8 mouse cellular contexts compared by ENCODE assay signal in the genomic region with DNA sequence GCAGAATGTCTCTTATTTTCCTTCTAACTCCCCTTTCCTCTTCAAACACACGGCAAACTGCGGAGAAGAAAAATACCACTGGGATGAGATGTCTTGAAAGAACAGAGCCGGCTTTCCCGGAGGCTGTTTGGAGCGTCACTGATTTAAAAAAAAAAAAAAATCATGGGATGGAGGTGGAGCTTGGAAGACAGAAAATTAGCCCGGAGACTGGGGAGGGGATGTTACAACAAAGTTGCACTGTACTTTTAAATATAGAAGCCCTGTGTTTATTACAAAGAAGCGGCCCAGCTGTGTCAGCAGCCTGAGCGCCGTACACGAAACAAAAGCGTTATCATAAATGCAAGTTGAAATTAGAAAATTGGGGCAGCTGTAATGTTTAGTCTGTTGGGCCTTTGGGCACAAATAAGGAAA. TPM values are rescaled to one million over a fixed set of nuclear protein-coding genes. Genes with fewer than 3 reads are reported as not detected.
DNase-seq lines count a peak whose midpoint lies in the region.

No protein-coding gene starts in this region.

- H3K79me2 ChIP-seq in macrophage (ENCODE audit: inconsistent target) = peaks cover 84% of the 10 kb centered on the region

- H3K36me3 ChIP-seq in embryonic facial prominence, embryonic 10.5 days (replicated peaks) = peaks cover 23% of the 10 kb centered on the region
- no peaks in the 10 kb centered on the region for H3K36me3 ChIP-seq in macrophage (ENCODE audit: inconsistent target)

- DNase-seq in cerebellum, adult 11-12 months = peak; percentile 56
- DNase-seq in cerebellum, postnatal 4 days (ENCODE audit: low spot score in 2 of 2) = no peak
- peak; percentile 31 for DNase-seq in CD4-positive helper T cell, adult 2 months (ENCODE audit: low read depth, low spot score)
- DNase-seq in embryonic facial prominence, embryonic 10.5 days (ENCODE audit: low spot score) = no peak
- peak; percentile 60 to 63 for DNase-seq in heart, postnatal 10 days
- DNase-seq in layer of hippocampus, adult 9-11 months = peak; percentile 43
- peak; percentile 35 for DNase-seq in thymus, postnatal 25 days

- H3K27me3 ChIP-seq in embryonic facial prominence, embryonic 10.5 days (replicated peaks; ENCODE audit: low read depth, poor library complexity, severe bottlenecking) = no peaks in the 10 kb centered on the region; the same call in 1 of the 2 replicates

- intact Hi-C loops in heart, postnatal 10 days (cut with DNase I) = loop anchor here (10.0 kb wide), 1 partner anchor 53 kb away; no protein-coding TSS in a partner anchor

- H3K9me3 ChIP-seq in embryonic facial prominence, embryonic 10.5 days = no peaks in the 10 kb centered on the region

- under 1% methylated on average over 11 of the region's 11 CpGs for WGBS in embryonic facial prominence, embryonic 10.5 days
- WGBS in macrophage (ENCODE audit: missing documents) = 0% methylated on average over 11 of the region's 11 CpGs

- peaks cover 48% of the 10 kb centered on the region for H3K4me1 ChIP-seq in embryonic facial prominence, embryonic 10.5 days

- H3K27ac ChIP-seq in embryonic facial prominence, embryonic 10.5 days (replicated peaks) = peak overlapping the region; percentile 100
- H3K27ac ChIP-seq in macrophage = peak overlapping the region; percentile 79

- H3K4me3 ChIP-seq in embryonic facial prominence, embryonic 10.5 days = peak overlapping the region; percentile 93
- H3K4me3 ChIP-seq in macrophage (ENCODE audit: inconsistent target) = peak overlapping the region; percentile 55

RNA-seq across cellular contexts. Expression of gene Wbp4, which starts 0.9 kb away (rescaled TPM):
- 48.1 and 54.8 TPM in 2 replicates for polyA plus RNA-seq in embryonic facial prominence, embryonic 10.5 days (2016; fragmentation: Nextera tagmentation; extraction: Ambion mirVana)
- total RNA-seq in heart, postnatal 10 days (2021) = 10 to 100 TPM; 22.8 to 24.8 TPM
- total RNA-seq in macrophage (2018; cell fraction: chromatin; rRNA removed) = 100 to 1,000 TPM in 2 of 26 experiments, 10 to 100 TPM in 24; 40.8 to 103 (median 73.2) TPM
- 10 to 100 TPM; 32.3 to 55.0 (median 37.6) TPM for total RNA-seq in macrophage (2018; cell fraction: cytosol; rRNA removed)
- total RNA-seq in macrophage (2018; cell fraction: nucleus; rRNA removed) = 10 to 100 TPM; 29.9 to 80.7 (median 44.3) TPM
- 29.1 to 84.4 TPM (median 35.1 TPM) in 3 replicates for polyA plus RNA-seq in macrophage (2018)

RNA-seq across cellular contexts. Expression of gene Elf1, which starts 1.3 kb away (rescaled TPM):
- 5.4 and 5.9 TPM in 2 replicates for polyA plus RNA-seq in embryonic facial prominence, embryonic 10.5 days (2016; fragmentation: Nextera tagmentation; extraction: Ambion mirVana)
- 10 to 100 TPM; 21.3 to 23.3 TPM for total RNA-seq in heart, postnatal 10 days (2021)
- 100 to 1,000 TPM in 10 of 26 experiments, 10 to 100 TPM in 16; 47.7 to 153 (median 95.3) TPM for total RNA-seq in macrophage (2018; cell fraction: chromatin; rRNA removed)
- 10 to 100 TPM; 48.3 to 92.7 (median 80.1) TPM for total RNA-seq in macrophage (2018; cell fraction: cytosol; rRNA removed)
- total RNA-seq in macrophage (2018; cell fraction: nucleus; rRNA removed) = 100 to 1,000 TPM in 8 of 26 experiments, 10 to 100 TPM in 18; 57.1 to 163 (median 87.9) TPM
- 52.2 to 64.9 TPM (median 62.1 TPM) in 3 replicates for polyA plus RNA-seq in macrophage (2018)

RNA-seq across cellular contexts. Expression of gene Kbtbd6, which starts 30.6 kb away (rescaled TPM):
- polyA plus RNA-seq in embryonic facial prominence, embryonic 10.5 days (2016; fragmentation: Nextera tagmentation; extraction: Ambion mirVana) = 5.1 and 6.1 TPM in 2 replicates
- under 1 TPM; 0.37 to 0.62 TPM for total RNA-seq in heart, postnatal 10 days (2021)
- under 1 TPM in 11 of 26 experiments, not detected in 15; 0.26 to 0.86 (median 0.37) TPM for total RNA-seq in macrophage (2018; cell fraction: chromatin; rRNA removed)
- total RNA-seq in macrophage (2018; cell fraction: cytosol; rRNA removed) = under 1 TPM; 0.05 to 0.39 (median 0.17) TPM
- 1 to 10 TPM in 3 of 26 experiments, under 1 TPM in 12, not detected in 11; 0.17 to 1.6 (median 0.36) TPM for total RNA-seq in macrophage (2018; cell fraction: nucleus; rRNA removed)
- 0.12 to 1.3 TPM (median 0.19 TPM) in 3 replicates for polyA plus RNA-seq in macrophage (2018)

RNA-seq across cellular contexts. Expression of gene Kbtbd7, which starts 55.9 kb away (rescaled TPM):
- polyA plus RNA-seq in embryonic facial prominence, embryonic 10.5 days (2016; fragmentation: Nextera tagmentation; extraction: Ambion mirVana) = 12.1 and 13.3 TPM in 2 replicates
- 10 to 100 TPM; 12.4 to 13.1 TPM for total RNA-seq in heart, postnatal 10 days (2021)
- total RNA-seq in macrophage (2018; cell fraction: chromatin; rRNA removed) = 1 to 10 TPM in 25 of 26 experiments, under 1 TPM in 1; 0.94 to 9.8 (median 3.1) TPM
- total RNA-seq in macrophage (2018; cell fraction: cytosol; rRNA removed) = 10 to 100 TPM in 9 of 26 experiments, 1 to 10 TPM in 17; 2.1 to 12.7 (median 8.8) TPM
- total RNA-seq in macrophage (2018; cell fraction: nucleus; rRNA removed) = 10 to 100 TPM in 7 of 26 experiments, 1 to 10 TPM in 19; 1.3 to 21.8 (median 7.5) TPM
- polyA plus RNA-seq in macrophage (2018) = 5.1 to 8.0 TPM (median 7.5 TPM) in 3 replicates

Comparison
In these comparisons a context has a peak if more than half of its experiments do, and no peak if none do; other contexts are left out.
1. DNase-seq: peak in cerebellum, adult 11-12 months (single experiment), CD4-positive helper T cell, adult 2 months (single experiment), heart, postnatal 10 days (2 of 2), layer of hippocampus, adult 9-11 months (single experiment) and thymus, postnatal 25 days (single experiment); none in cerebellum, postnatal 4 days (0 of 2) and embryonic facial prominence, embryonic 10.5 days (single experiment).